Mouse (Mus musculus): Measurements from ENCODE around the gene Olfr507.

GRCm38 (mm10) chr7:108589797-108590196 is 31.8 kb upstream of the Olfr507 start:
- no peak for TF ChIP-seq POLR2A (IDR thresholded peaks at IDR 0.05; ENCODE audit: low read depth, low read length)
- TF ChIP-seq CTCF (conservative IDR thresholded peaks at IDR 0.05; ENCODE audit: insufficient read depth, insufficient read length, low read depth, low read length) = no peak
